Mouse (Mus musculus) forelimb bud, embryonic 11.5 days (tissue): ENCODE results near the gene Ddx25.

Source experiments
- DNase-seq: peaks from one replicate; pipeline ENCODE4 v3.0.0-alpha.2; 2012; ENCODE audit warnings: low read depth, low spot score

Gene Ddx25

GRCm38 (mm10) chr9:35541488-35541887, 16.8 kb downstream of the Ddx25 start:
- DNase-seq = peak; percentile 88

GRCm38 (mm10) chr9:35541024-35541423, 17.3 kb downstream of the Ddx25 start:
- no peak for DNase-seq

GRCm38 (mm10) chr9:35539001-35539750, 19.2 kb downstream of the Ddx25 start:
- no peak for DNase-seq

GRCm38 (mm10) chr9:35535876-35536275, 22.5 kb downstream of the Ddx25 start:
- no peak for DNase-seq

GRCm38 (mm10) chr9:35535110-35535509, 23.2 kb downstream of the Ddx25 start:
- DNase-seq = peak; percentile 85

GRCm38 (mm10) chr9:35533266-35533665, 25.1 kb downstream of the Ddx25 start:
- DNase-seq = peak; percentile 48

- DNase-seq = peak; percentile 89
Measured at GRCm38 (mm10) chr9:35529796-35530195, 28.5 kb downstream of the Ddx25 start.

- no peak for DNase-seq
Measured at GRCm38 (mm10) chr9:35529141-35529540, 29.2 kb downstream of the Ddx25 start.

GRCm38 (mm10) chr9:35523941-35524411, 34.4 kb downstream of the Ddx25 start:
- peak; percentile 70 for DNase-seq

GRCm38 (mm10) chr9:35523541-35523940, 34.8 kb downstream of the Ddx25 start:
- peak; percentile 73 for DNase-seq

- DNase-seq = no peak
Measured at GRCm38 (mm10) chr9:35522821-35523515, 35.4 kb downstream of the Ddx25 start.

- DNase-seq = no peak
Measured at GRCm38 (mm10) chr9:35522241-35522640, 36.1 kb downstream of the Ddx25 start.

GRCm38 (mm10) chr9:35520631-35521348, 37.5 kb downstream of the Ddx25 start:
- no peak for DNase-seq

- no peak for DNase-seq
Measured at GRCm38 (mm10) chr9:35518169-35518568, 40.2 kb downstream of the Ddx25 start, which contains the start of gene Gm1113. Gm1113 (minus strand) TSS chr9:35518269.

GRCm38 (mm10) chr9:35516711-35517110, 41.6 kb downstream of the Ddx25 start:
- DNase-seq = no peak

- DNase-seq = no peak
Measured at GRCm38 (mm10) chr9:35516182-35516581, 42.1 kb downstream of the Ddx25 start.

GRCm38 (mm10) chr9:35513900-35514299, 44.4 kb downstream of the Ddx25 start:
- DNase-seq = no peak

- peak; percentile 39 for DNase-seq
Measured at GRCm38 (mm10) chr9:35508234-35508633, 50.1 kb downstream of the Ddx25 start.

- DNase-seq = no peak
Measured at GRCm38 (mm10) chr9:35502361-35503000, 55.8 kb downstream of the Ddx25 start.

- no peak for DNase-seq
Measured at GRCm38 (mm10) chr9:35499946-35500345, 58.4 kb downstream of the Ddx25 start.

GRCm38 (mm10) chr9:35495471-35495870, 62.9 kb downstream of the Ddx25 start:
- DNase-seq = no peak

- no peak for DNase-seq
Measured at GRCm38 (mm10) chr9:35494937-35495336, 63.4 kb downstream of the Ddx25 start.
